Mouse (Mus musculus) forebrain, embryonic 14.5 days (tissue): Measurements from ENCODE around the gene Gm38655. TPM values are rescaled to one million over a fixed set of nuclear protein-coding genes. Genes with fewer than 3 reads are reported as not detected.

ENCODE experiments used
- polyA plus RNA-seq: library from polyadenylated mRNA; unstranded; fragments of >200 nt; fragmentation: Nextera tagmentation; extraction: Ambion mirVana; gene quantifications from 2 replicates; pipeline ENCODE4 v1.2.1, GENCODE M21; 2014

Gene Gm38655
- polyA plus RNA-seq, 1 experiment from 2014 or later: not detected

Other genes with a start within 250 kb of the Gm38655 start
- gene Mapk8ip3, start 238.5 kb downstream of the Gm38655 start, polyA plus RNA-seq: 49.9 and 76.1 TPM in 2 replicates
- gene Jpt2, start 214.8 kb downstream of the Gm38655 start, polyA plus RNA-seq: 73.4 and 81.1 TPM in 2 replicates
- 5.4 and 7.5 TPM in 2 replicates for gene Cramp1l, start 159.7 kb downstream of the Gm38655 start, polyA plus RNA-seq
- 16.1 and 20.4 TPM in 2 replicates for gene Ift140, start 159.4 kb downstream of the Gm38655 start, polyA plus RNA-seq
- gene Tmem204, start 91.9 kb downstream of the Gm38655 start, polyA plus RNA-seq: 11.8 and 13.6 TPM in 2 replicates
- gene Telo2, start 59.5 kb downstream of the Gm38655 start, polyA plus RNA-seq: 27.3 and 40.0 TPM in 2 replicates
- gene Ptx4, start 54.7 kb downstream of the Gm38655 start, polyA plus RNA-seq: 0.17 TPM in 1 of 2 replicates, not detected in the other
- 18.9 and 25.0 TPM in 2 replicates for gene Clcn7, start 42.1 kb downstream of the Gm38655 start, polyA plus RNA-seq
- not detected in 2 replicates for gene Ccdc154, start 13.0 kb downstream of the Gm38655 start, polyA plus RNA-seq
- 35.5 and 39.6 TPM in 2 replicates for gene BC003965, start 9.1 kb upstream of the Gm38655 start, polyA plus RNA-seq
- 6.2 and 8.2 TPM in 2 replicates for gene Unkl, start 12.9 kb upstream of the Gm38655 start, polyA plus RNA-seq
- gene Gnptg, start 64.7 kb upstream of the Gm38655 start, polyA plus RNA-seq: 86.8 and 92.0 TPM in 2 replicates
- 57.4 and 67.8 TPM in 2 replicates for gene Tsr3, start 64.7 kb upstream of the Gm38655 start, polyA plus RNA-seq
- 4.8 and 9.7 TPM in 2 replicates for gene Baiap3, start 80.9 kb upstream of the Gm38655 start, polyA plus RNA-seq
- 662 and 671 TPM in 2 replicates for gene Ube2i, start 99.2 kb upstream of the Gm38655 start, polyA plus RNA-seq
- gene Prss34, start 122.9 kb upstream of the Gm38655 start, polyA plus RNA-seq: not detected in 2 replicates
- not detected in 2 replicates for gene Prss28, start 133.2 kb upstream of the Gm38655 start, polyA plus RNA-seq
- not detected in 2 replicates for gene Prss29, start 143.2 kb upstream of the Gm38655 start, polyA plus RNA-seq
- gene Tpsab1, start 170.1 kb upstream of the Gm38655 start, polyA plus RNA-seq: not detected in 2 replicates
- gene Tpsb2, start 190.8 kb upstream of the Gm38655 start, polyA plus RNA-seq: 0.25 TPM in 1 of 2 replicates, not detected in the other
- 0.48 and 1.1 TPM in 2 replicates for gene Tpsg1, start 193.8 kb upstream of the Gm38655 start, polyA plus RNA-seq